Mouse (Mus musculus) liver, adult (tissue): ENCODE measurements around the gene Cpox.

ENCODE experiments used
- GATA4 ChIP-seq: IDR thresholded peaks from 2 replicates; pipeline ENCODE4 v1.6.1; 2014; ENCODE audit warnings: mild to moderate bottlenecking, low read length; ENCODE audit not compliant: insufficient replicate concordance

Gene Cpox

GRCm38 (mm10) chr16:58756191-58756590, 86.1 kb downstream of the Cpox start:
- TF ChIP-seq GATA4, result no peak

- TF ChIP-seq GATA4, result no peak
Measured at GRCm38 (mm10) chr16:58763076-58763475, 93.0 kb downstream of the Cpox start, which contains the start of gene Olfr172. Gene Olfr172 (minus strand): TSS chr16:58763176.
